Mouse (Mus musculus) testis, postnatal 10 days (tissue): ENCODE results near the gene Mfap4.

Experiments
- DNase-seq: peaks from one replicate; pipeline ENCODE4 v3.0.0; 2021; ENCODE audit warnings: low spot score

Gene Mfap4

DNA sequence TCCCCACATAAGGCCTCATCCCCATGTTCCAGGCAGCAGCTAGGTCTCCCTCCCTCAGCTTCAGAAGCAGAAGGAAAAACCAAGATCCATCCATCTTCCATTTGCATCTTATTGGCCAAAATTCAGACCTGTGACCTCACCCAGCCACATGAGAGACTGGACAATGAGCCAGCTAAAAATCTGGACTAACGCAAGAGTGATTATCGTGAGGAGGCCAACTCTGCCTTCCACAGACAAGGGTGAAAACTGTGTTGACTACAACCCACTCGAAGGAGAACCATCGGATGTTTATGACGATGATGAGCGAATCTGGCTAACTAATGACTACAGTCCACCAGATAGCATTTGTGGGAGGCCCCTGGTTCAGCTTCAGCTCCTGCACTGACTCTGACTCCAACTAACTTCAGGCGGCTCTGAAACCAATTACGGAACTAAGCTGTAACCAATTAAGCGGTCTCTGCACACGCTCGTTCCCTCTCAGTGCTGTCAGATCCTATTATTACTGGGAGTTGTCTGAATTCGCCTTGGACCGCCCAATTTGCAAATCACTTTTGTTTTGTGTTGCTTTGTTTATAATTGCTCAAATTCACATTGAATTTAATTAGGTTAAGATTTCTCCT lies 1.9 kb upstream of the Mfap4 start:
- DNase-seq, result no peak

GRCm38 (mm10) chr11:61484256-61484612 lies 997 bp upstream of the Mfap4 start:
- DNase-seq, result peak; percentile 45

DNA sequence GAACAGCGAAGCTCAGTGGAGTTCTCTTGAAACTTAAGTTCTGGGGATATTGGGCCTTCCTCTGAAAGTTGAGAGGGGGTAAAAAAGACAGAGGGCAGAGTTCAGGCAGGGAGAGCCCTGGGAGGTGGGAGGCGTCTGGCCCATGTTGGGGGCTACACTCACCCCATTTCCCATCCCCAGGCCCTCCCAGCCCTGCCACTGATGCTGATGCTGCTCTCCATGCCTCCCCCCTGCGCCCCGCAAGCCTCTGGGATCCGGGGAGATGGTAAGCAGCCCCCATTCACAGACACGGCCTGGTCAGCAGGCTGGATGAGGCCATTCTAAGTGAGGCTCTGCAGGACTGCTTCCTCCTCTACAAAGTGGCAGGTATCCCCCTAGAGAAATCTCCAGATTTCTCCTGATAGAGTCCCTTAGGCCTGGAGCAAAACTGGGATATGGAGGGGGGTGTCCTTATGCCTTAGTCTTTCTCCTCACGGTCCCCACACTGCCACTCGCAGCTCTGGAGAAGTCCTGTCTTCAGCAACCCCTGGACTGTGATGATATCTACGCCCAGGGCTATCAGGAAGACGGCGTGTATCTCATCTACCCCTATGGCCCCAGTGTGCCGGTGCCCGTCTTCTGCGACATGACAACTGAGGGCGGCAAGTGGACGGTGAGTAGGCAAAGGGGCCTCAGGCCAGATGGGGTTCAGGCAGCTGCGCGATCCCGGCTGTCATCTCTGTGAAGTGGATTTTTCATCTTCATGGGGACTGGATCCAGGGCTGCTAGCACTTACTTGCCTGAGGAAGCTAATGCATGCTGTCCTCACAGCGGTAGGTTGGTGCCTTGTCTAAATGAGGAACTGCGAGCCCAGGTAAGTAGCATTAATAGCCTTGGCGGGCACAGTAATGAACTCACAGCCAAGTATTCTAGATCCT lies 568 bp downstream of the Mfap4 start:
- DNase-seq, result no peak

DNA sequence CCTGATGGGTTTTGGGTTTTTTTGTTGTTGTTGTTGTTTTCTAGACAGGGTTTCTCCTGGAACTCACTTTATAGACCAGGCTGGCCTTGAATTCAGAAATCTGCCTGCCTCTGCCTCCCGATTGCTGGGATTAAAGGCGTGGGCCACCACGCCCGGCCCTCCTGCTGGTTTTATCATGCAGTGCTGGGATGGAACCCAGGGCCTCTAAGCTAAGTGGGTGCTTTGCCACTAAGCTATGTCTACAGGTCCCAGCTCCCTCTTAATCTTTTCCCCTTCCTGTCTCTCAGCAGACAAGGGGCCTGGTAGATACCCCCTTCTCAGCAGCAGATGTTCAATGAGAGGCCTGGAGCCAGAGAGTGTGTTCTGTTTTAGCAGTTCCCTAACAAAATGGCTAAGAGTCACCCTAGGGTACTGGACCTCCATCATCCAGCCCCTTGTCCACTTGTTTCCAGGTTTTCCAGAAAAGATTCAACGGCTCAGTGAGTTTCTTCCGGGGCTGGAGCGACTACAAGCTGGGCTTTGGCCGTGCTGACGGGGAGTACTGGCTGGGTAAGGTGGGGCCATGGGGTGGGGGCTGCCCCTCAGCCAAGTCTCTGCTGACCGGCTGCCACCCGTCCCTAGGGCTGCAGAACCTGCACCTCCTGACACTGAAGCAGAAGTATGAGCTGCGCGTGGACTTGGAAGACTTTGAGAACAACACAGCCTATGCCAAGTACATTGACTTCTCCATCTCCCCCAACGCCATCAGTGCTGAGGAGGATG lies 1.4 kb downstream of the Mfap4 start:
- DNase-seq, result no peak

GRCm38 (mm10) chr11:61487401-61487800 lies 2.2 kb downstream of the Mfap4 start:
- DNase-seq, result peak; percentile 79

DNA sequence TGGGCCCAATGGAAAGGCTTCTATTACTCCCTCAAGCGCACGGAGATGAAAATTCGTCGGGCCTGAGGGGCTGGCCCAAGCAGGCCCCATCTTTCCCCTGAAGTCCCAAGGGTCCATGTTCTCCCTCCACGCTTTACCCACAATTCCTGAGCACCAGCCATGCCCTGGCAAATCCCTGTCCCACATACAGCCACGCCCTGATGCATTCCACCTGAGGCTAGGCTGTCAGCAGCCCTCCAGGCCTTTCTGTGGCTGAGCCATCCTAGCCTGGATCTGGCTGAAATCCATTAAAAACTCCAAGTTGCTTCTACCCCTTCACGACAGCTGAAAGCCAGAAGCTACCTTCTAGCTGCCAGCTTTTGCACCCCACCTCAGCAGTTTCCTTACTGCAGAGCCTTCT lies 2.7 kb downstream of the Mfap4 start:
- no peak for DNase-seq

- DNase-seq, result no peak
These were observed 3.9 kb downstream of the Mfap4 start for GRCm38 (mm10) chr11:61489085-61489484.

- DNase-seq, result no peak
These were observed 4.6 kb downstream of the Mfap4 start for GRCm38 (mm10) chr11:61489874-61490273.

GRCm38 (mm10) chr11:61490944-61491520 lies 5.8 kb downstream of the Mfap4 start:
- DNase-seq, result no peak

DNA sequence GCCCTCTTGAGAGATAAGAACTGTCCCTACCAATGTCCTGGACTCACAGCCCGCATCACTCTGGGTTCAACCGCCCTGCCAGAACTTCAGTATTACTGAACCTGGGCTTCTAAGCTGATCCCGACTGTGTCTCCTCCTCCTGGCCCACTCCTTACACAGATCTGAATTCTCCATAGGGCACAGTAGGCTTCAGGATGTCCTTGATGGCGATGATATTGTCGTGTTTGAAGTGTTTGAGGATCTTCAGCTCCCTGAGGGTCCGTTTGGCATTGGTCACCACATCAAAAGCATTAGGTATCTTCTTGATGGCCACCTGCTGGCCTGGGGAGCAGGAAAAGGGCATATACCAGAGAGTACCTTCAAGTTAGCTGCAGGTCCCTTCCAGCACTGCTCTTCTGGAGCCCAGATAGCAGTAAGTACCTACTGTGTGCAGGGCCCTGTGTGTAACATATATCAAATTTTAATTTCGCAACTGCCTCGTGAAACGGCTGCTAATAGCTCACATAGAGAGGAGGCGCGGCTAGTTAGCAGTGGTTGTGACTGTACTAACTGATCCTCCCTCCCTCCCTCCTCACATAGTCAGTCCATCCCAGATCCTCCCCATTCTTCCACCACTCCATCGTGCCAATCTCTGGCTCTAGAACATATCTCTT lies 7.6 kb downstream of the Mfap4 start:
- no peak for DNase-seq

DNA sequence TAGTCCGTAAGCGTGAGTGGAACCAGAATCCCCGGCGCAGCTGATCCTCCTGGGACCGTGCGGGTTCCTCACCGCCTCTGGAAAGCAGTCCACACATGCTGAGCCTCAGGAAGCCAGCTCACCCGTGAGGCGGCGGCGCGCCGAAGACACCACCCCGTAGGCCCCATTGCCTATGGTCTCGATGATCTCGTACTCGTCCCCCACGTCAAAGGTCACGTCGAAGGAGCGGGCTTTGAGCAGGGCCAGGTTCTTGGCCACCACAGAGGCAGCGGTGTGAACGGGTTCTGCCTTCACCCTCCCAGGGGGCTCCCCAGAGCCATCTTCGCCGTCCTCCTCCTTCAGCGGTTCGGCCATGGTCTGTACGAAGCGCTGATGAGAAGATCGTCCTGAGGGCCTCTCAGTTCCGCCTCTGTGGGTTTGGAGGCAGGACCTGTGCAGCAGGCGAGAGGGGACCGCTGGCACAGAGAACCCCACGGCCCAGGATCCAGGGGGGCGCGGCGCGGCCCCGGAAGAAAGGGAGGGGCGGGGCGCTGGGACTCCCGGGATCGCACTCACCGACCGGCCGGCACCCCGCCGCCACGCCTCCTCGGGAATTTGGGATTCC lies 8.4 kb downstream of the Mfap4 start:
- DNase-seq, result peak; percentile 65

DNA sequence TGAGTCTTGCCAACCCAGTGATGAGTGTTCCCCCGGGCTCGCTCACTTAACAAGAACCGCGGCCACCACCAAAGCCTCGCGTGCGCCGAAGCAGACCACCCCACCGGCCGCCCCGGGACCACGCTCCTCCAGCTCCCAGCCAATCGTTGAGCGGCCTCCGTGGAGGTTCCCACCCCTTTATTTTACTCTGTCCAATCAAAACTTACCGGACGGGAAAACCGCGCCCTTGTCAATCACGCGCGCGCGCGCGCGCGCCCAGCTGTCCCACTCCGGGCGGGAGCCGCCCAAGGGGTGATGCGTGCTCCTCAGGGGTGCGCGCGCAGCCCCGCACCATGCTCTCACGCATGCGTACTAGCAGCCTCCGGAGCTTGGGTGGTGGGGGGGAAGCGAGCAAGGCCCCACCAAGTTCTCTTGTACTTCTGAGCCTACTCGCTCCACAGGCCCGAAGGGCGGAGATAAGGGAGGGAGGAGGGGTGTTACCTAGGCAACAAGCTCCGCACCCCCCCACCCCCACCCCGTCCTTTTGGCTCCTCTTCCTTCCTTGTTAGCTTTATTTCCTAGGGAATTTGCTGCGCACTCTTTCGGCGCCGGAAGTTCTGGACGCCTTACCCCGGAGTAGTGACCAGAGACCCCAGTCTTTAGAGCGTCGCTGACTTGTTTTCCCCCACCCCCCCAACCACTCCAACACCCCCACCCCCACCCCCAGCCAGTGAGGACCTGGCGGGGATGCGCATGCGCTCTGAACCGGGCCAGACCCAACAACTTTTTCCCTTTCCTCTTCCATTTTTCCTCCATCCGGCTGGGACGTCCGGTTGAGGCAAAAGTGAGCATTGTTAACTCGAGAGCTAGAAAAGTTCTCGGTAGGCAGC lies 9.1 kb downstream of the Mfap4 start, which contains the start of gene Mapk7:
Gene Mapk7, minus strand, starts transcription at position 278 of the 869 bp plus-strand sequence.
- DNase-seq, result peak; percentile 99

DNA sequence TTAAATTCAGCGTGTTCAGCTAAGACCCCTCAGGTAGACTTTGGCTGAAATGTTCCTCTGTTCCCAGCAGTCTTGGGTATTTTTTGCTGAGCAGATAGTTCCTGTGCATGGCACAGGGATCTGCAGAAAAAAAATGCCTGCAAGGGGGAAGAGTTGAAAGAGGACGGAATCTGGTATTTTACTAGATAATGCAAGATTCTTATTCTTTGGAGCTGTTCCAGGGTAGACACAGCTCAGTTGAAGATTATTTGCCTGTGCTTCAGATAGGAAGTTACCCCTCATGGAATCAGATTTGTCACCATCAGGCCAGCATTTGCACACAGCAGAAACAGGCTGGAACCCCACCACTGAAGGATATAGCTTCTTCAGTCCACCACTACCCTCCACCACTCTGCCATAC lies 10.3 kb downstream of the Mfap4 start:
- no peak for DNase-seq

DNA sequence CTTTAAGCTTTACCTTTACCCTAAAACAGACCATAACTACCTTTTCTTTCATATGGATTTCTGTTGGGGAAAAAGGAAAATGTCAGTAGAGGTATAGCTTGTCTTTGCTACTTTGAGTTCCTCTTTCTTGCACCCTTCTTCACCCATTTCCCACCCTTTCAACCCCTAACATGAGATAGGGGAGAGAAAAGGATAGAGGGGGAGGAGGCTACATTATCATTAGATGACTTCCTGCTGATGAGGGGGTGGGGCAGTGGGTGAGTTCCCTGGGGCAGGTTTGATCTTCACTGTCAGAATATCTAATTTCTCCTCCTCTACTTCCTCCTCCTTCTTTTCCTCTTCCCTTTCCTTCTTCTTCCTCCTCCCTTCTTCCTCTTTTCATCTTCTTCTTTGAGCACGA lies 12.3 kb downstream of the Mfap4 start:
- DNase-seq, result no peak

GRCm38 (mm10) chr11:61498736-61499504 lies 13.7 kb downstream of the Mfap4 start:
- no peak for DNase-seq

GRCm38 (mm10) chr11:61503933-61504332 lies 18.7 kb downstream of the Mfap4 start:
- DNase-seq, result no peak

GRCm38 (mm10) chr11:61504713-61505257 lies 19.6 kb downstream of the Mfap4 start, which contains the start of gene B9d1:
Gene B9d1, plus strand, starts transcription at chr11:61505144.
- peak; percentile 96 for DNase-seq

- DNase-seq, result peak; percentile 68
These were observed 29.7 kb downstream of the Mfap4 start for GRCm38 (mm10) chr11:61514953-61515352.

GRCm38 (mm10) chr11:61517971-61518370 lies 32.7 kb downstream of the Mfap4 start:
- no peak for DNase-seq
